Mouse (Mus musculus): Measurements from ENCODE around the gene Metrn. TPM values are rescaled to one million over a fixed set of nuclear protein-coding genes. Genes with fewer than 3 reads are reported as not detected.
A peak's percentile ranks its signal among the peaks of the same experiment; 100 is the strongest.

Gene Metrn
- polyA plus RNA-seq, 1 experiment from 2014 or later = 8.2 TPM

- ATAC-seq (ENCODE audit: low FRiP score, low TSS enrichment) = peak; percentile 88
- H3K4me2 ChIP-seq (replicated peaks; ENCODE audit: low read depth, low read length) = peak within 1 kb of the TSS; percentile 75
- peak within 1 kb of the TSS; percentile 80 for H3K9ac ChIP-seq (ENCODE audit: low read depth, low read length)
- no peaks in the 10 kb centered on the region for H3K27me3 ChIP-seq (ENCODE audit: control insufficient read depth, insufficient read depth, low read length)
- H3K36me3 ChIP-seq (ENCODE audit: control insufficient read depth, insufficient read depth, low read length) = peaks cover 15% of the 10 kb centered on the region; the same call in 1 of the 2 replicates
- peaks cover 6% of the 10 kb centered on the region for H3K4me1 ChIP-seq (ENCODE audit: control insufficient read depth, insufficient read depth, low read length)
- peak within 1 kb of the TSS; percentile 75 for H3K4me3 ChIP-seq (ENCODE audit: low read length)
- whole genome bisulfite sequencing = under 1% methylated on average over 37 of the region's 37 CpGs
- H3K27ac ChIP-seq (ENCODE audit: low read depth, low read length) = no peak within 1 kb of the TSS
- no peaks in the 10 kb centered on the region for H3K9me3 ChIP-seq (ENCODE audit: control insufficient read depth, low read length)
These were observed 23.3 kb downstream of the Metrn start, which contains the start of gene Narfl for GRCm38 (mm10) chr17:25773549-25774120. TSS of gene Narfl (plus strand) at chr17:25773776.

DNA sequence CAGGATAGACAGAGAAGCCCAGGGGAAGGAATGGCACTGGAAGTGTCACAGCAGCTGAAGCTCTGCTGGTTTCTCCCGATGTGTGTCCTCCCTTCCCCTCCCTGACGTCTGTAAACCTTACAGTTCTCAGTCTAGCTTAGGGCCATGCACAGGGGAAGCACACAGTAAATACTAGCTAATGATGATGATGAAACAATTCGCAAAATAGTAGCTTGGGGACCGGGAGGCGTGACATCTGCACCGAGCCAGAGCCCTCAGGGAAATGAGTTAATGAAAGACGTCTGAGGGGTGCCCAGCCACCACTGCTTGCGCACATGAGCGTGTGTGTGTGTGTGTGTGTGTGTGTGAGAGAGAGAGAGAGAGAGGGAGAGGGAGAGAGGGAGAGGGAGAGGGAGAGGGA lies 27.6 kb downstream of the Metrn start:
- Histone ChIP-seq H3K27me3 (ENCODE audit: control insufficient read depth, insufficient read depth, low read length) (no peaks in the 10 kb centered on the region), H3K36me3 (ENCODE audit: control insufficient read depth, insufficient read depth, low read length) (no peaks in the 10 kb centered on the region), H3K4me1 (ENCODE audit: control insufficient read depth, insufficient read depth, low read length) (peaks cover 3% of the 10 kb centered on the region), H3K4me3 (ENCODE audit: low read length) (no peak overlapping the region), H3K9ac (ENCODE audit: low read depth, low read length) (no peak overlapping the region), H3K9me3 (ENCODE audit: control insufficient read depth, low read length) (no peaks in the 10 kb centered on the region), H3K27ac (ENCODE audit: low read depth, low read length) (no peak overlapping the region), H3K4me2 (replicated peaks; ENCODE audit: low read depth, low read length) (no peak overlapping the region)
- WGBS = 51% methylated on average over 9 of the region's 9 CpGs
- no peak for ATAC-seq (ENCODE audit: low FRiP score, low TSS enrichment)

DNA sequence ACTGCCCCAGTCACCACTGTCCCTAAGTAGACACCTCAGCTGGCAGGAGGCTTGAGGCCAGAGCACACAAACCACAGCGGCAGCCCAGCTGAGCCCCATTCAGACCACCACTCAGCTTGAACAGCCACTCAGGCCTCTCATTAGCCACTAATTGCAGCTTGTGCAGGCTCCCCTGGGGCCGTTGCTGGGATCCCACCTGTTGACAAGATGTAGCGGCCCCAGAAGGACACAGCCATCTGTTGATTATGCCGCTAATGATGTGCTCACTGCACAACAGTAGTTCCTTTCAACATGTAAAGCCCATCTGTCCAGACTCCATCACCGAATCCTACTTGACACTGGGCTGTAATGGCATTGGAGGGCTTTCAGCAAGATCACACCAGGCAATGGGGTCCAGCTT lies 31.1 kb downstream of the Metrn start:
- Histone ChIP-seq H3K9ac (ENCODE audit: low read depth, low read length) (no peak overlapping the region), H3K4me1 (ENCODE audit: control insufficient read depth, insufficient read depth, low read length) (no peaks in the 10 kb centered on the region), H3K27me3 (ENCODE audit: control insufficient read depth, insufficient read depth, low read length) (no peaks in the 10 kb centered on the region), H3K36me3 (ENCODE audit: control insufficient read depth, insufficient read depth, low read length) (no peaks in the 10 kb centered on the region), H3K4me2 (replicated peaks; ENCODE audit: low read depth, low read length) (no peak overlapping the region), H3K4me3 (ENCODE audit: low read length) (no peak overlapping the region), H3K9me3 (ENCODE audit: control insufficient read depth, low read length) (no peaks in the 10 kb centered on the region), H3K27ac (ENCODE audit: low read depth, low read length) (no peak overlapping the region)
- WGBS = 46% methylated on average over 5 of the region's 5 CpGs
- no peak for ATAC-seq (ENCODE audit: low FRiP score, low TSS enrichment)

DNA sequence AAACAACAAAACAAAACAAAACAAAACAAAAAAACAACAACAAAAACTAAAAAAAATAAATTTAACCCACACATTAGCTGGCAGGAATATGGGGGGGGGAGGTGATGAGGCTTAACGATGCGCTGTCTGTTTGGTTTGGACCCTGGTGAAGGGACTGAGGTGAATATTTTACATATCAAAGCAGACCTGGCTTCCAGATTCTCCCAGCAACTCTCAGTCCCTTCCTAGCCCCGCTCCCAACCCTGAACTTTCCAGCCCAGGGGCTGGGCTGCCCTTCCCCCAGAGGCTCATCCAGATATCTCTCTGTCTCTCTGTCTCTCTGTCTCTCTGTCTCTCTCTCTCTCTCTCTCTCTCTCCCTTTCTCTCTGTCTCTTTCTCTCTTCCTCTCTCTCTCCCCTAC lies 34.3 kb downstream of the Metrn start:
- ATAC-seq (ENCODE audit: low FRiP score, low TSS enrichment) = no peak
- no peak overlapping the region for H3K9ac ChIP-seq (ENCODE audit: low read depth, low read length)
- no peak overlapping the region for H3K27ac ChIP-seq (ENCODE audit: low read depth, low read length)
- no peaks in the 10 kb centered on the region for H3K9me3 ChIP-seq (ENCODE audit: control insufficient read depth, low read length)
- H3K4me1 ChIP-seq (ENCODE audit: control insufficient read depth, insufficient read depth, low read length) = no peaks in the 10 kb centered on the region
- 34% methylated on average over 3 of the region's 3 CpGs for WGBS
- no peak overlapping the region for H3K4me3 ChIP-seq (ENCODE audit: low read length)
- no peak overlapping the region for H3K4me2 ChIP-seq (replicated peaks; ENCODE audit: low read depth, low read length)
- H3K27me3 ChIP-seq (ENCODE audit: control insufficient read depth, insufficient read depth, low read length) = no peaks in the 10 kb centered on the region
- no peaks in the 10 kb centered on the region for H3K36me3 ChIP-seq (ENCODE audit: control insufficient read depth, insufficient read depth, low read length)

DNA sequence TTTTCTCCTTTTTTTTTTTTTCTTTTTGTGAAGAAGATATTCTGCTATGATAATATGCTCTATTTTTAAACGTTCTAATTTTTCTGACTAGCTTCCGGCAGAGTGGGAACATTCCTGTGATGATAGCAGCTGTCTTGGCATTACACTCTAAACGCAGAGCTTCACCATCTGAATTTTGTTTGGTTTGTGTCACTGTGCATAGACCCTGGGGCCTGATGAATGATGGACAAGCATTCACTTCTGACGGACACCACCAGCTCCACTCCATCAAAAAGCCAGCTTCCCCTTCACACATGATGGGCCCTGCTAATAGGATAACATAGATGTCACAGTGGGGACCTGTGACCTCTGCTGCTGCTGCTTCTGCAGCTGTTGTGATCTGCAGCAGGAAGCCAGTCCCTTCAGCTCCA lies 35.4 kb downstream of the Metrn start:
- Histone ChIP-seq H3K4me3 (ENCODE audit: low read length) (no peak overlapping the region), H3K27me3 (ENCODE audit: control insufficient read depth, insufficient read depth, low read length) (no peaks in the 10 kb centered on the region), H3K4me2 (replicated peaks; ENCODE audit: low read depth, low read length) (no peak overlapping the region), H3K27ac (ENCODE audit: low read depth, low read length) (no peak overlapping the region), H3K9me3 (ENCODE audit: control insufficient read depth, low read length) (no peaks in the 10 kb centered on the region), H3K4me1 (ENCODE audit: control insufficient read depth, insufficient read depth, low read length) (no peaks in the 10 kb centered on the region), H3K36me3 (ENCODE audit: control insufficient read depth, insufficient read depth, low read length) (no peaks in the 10 kb centered on the region), H3K9ac (ENCODE audit: low read depth, low read length) (no peak overlapping the region)
- 61% methylated on average over 4 of the region's 4 CpGs for WGBS
- no peak for ATAC-seq (ENCODE audit: low FRiP score, low TSS enrichment)

GRCm38 (mm10) chr17:25760148-25760547 lies 36.8 kb downstream of the Metrn start:
- no peaks in the 10 kb centered on the region for H3K9me3 ChIP-seq (ENCODE audit: control insufficient read depth, low read length)
- ATAC-seq (ENCODE audit: low FRiP score, low TSS enrichment) = no peak
- H3K4me2 ChIP-seq (replicated peaks; ENCODE audit: low read depth, low read length) = no peak overlapping the region
- H3K27me3 ChIP-seq (ENCODE audit: control insufficient read depth, insufficient read depth, low read length) = no peaks in the 10 kb centered on the region
- no peak overlapping the region for H3K4me3 ChIP-seq (ENCODE audit: low read length)
- WGBS = 73% methylated on average over 8 of the region's 8 CpGs
- no peak overlapping the region for H3K27ac ChIP-seq (ENCODE audit: low read depth, low read length)
- no peaks in the 10 kb centered on the region; the same call in 1 of the 2 replicates for H3K4me1 ChIP-seq (ENCODE audit: control insufficient read depth, insufficient read depth, low read length)
- H3K36me3 ChIP-seq (ENCODE audit: control insufficient read depth, insufficient read depth, low read length) = no peaks in the 10 kb centered on the region
- no peak overlapping the region for H3K9ac ChIP-seq (ENCODE audit: low read depth, low read length)

- no peaks in the 10 kb centered on the region for H3K36me3 ChIP-seq (ENCODE audit: control insufficient read depth, insufficient read depth, low read length)
- H3K4me2 ChIP-seq (replicated peaks; ENCODE audit: low read depth, low read length) = no peak overlapping the region
- H3K9ac ChIP-seq (ENCODE audit: low read depth, low read length) = no peak overlapping the region
- no peaks in the 10 kb centered on the region for H3K9me3 ChIP-seq (ENCODE audit: control insufficient read depth, low read length)
- H3K27ac ChIP-seq (ENCODE audit: low read depth, low read length) = no peak overlapping the region
- no peak overlapping the region for H3K4me3 ChIP-seq (ENCODE audit: low read length)
- no peaks in the 10 kb centered on the region; the same call in 1 of the 2 replicates for H3K4me1 ChIP-seq (ENCODE audit: control insufficient read depth, insufficient read depth, low read length)
- no peak for ATAC-seq (ENCODE audit: low FRiP score, low TSS enrichment)
- no peaks in the 10 kb centered on the region for H3K27me3 ChIP-seq (ENCODE audit: control insufficient read depth, insufficient read depth, low read length)
- 57% methylated on average over 3 of the region's 3 CpGs for WGBS
These were observed 39.2 kb downstream of the Metrn start for GRCm38 (mm10) chr17:25757691-25758090.

DNA sequence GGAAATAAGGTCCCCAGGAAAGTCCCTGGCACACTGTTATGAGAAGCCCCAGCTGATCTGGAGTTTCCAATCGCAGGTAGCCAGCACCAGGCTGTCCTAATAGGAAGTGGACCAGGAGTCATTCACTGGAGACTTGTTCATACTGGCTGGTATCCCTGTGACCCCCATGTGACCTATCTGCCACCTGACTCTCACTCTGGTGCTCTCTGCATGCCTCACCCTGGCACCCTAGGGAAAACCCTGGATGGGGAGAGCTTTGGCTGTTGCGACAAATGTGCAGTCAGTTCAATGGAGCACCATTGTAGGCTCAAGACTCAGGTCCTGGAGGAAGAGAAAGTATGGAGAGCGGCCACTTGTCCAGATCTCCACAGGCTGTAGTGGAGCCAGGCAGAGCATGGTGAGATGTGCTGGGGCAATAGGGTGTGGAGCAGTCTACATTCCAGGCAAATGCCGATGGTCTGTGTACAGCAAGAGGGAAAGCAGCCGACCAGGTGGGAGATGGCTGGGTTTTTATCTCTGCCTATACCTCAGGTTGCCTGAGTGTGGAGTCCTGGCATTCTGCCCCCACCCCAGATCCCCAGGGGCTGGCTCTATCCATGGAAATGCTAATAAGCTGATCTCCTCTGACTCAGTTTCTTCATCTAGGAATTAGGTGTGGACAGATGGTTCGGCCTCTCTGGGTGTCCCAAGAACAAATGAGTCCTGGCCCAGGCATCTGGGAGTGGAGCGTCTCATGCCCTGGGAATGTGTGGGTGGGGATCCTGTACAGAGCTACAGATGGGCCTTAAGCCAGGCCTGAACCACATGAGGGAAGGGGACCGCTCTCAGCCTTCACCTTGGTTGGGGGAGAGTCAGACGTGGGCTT lies 40.3 kb downstream of the Metrn start:
- no peak for ATAC-seq (ENCODE audit: low FRiP score, low TSS enrichment)
- WGBS = 75% methylated on average over 9 of the region's 9 CpGs
- H3K4me2 ChIP-seq (replicated peaks; ENCODE audit: low read depth, low read length) = no peak overlapping the region
- no peak overlapping the region for H3K9ac ChIP-seq (ENCODE audit: low read depth, low read length)
- H3K9me3 ChIP-seq (ENCODE audit: control insufficient read depth, low read length) = no peaks in the 10 kb centered on the region
- no peak overlapping the region for H3K27ac ChIP-seq (ENCODE audit: low read depth, low read length)
- no peak overlapping the region for H3K4me3 ChIP-seq (ENCODE audit: low read length)
- H3K4me1 ChIP-seq (ENCODE audit: control insufficient read depth, insufficient read depth, low read length) = no peaks in the 10 kb centered on the region; the same call in 1 of the 2 replicates
- H3K36me3 ChIP-seq (ENCODE audit: control insufficient read depth, insufficient read depth, low read length) = no peaks in the 10 kb centered on the region
- H3K27me3 ChIP-seq (ENCODE audit: control insufficient read depth, insufficient read depth, low read length) = no peaks in the 10 kb centered on the region
